ENCODE assay signal across 20 mouse cellular contexts in the genomic region with DNA sequence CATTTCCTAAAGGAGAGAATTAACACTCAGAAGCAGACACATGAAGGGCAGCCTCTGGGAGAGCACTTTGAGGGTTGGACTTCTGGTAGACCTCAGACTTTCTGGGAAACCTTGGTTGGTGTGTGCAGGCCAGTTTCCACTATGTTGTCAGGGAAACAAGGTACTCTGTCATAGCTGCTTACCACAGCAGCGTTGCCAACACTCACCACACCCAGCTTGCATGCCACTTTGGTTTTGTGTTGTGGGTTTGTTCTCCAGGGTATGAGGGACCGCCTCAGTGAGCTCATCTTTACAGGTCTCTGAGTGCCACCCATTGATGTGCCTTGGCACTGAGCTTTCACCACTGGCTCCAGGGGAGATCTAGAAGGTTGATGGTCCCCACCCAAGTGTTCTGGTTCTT.
DNase-seq lines count a peak whose midpoint lies in the region; ATAC-seq and TF ChIP-seq lines count a peak whose summit lies in the region.
"Had no signal": no experiment of that assay in that cellular context is flagged by ENCODE, and none has a peak within 500 bp of the region (broad histone marks: within the 10 kb centered on the region; RNA-seq: fewer than 3 reads in every experiment).

No protein-coding gene starts in this region.

- peak; percentile 2 for DNase-seq in kidney, adult 2 months
- DNase-seq in kidney, postnatal 10 days, result no peak
- peak; percentile 20 for DNase-seq in 3134 (ENCODE audit: extremely low read depth, insufficient read length, low spot score)
- peak; percentile 83 for DNase-seq in T-cell, adult 2 months (ENCODE audit: low spot score)
- no peak for DNase-seq in forebrain, embryonic 14.5 days (ENCODE audit: low spot score)
- no peak for DNase-seq in hindbrain, embryonic 14.5 days (ENCODE audit: low spot score)
- DNase-seq: adrenal gland, postnatal 10 days; cerebellum, adult 11-12 months; gastrocnemius, postnatal 10 days; heart, adult 18-20 months; kidney, adult 8-10 months; kidney, postnatal 4 days; liver, postnatal 0 days; right cerebral cortex, postnatal 14 days had no signal

- H3K9me3 ChIP-seq in forebrain, embryonic 14.5 days (replicated peaks; ENCODE audit: control insufficient read depth, low read length), result no peaks in the 10 kb centered on the region
- no peaks in the 10 kb centered on the region for H3K9me3 ChIP-seq in midbrain, embryonic 16.5 days (replicated peaks; ENCODE audit: control insufficient read depth, low read length, poor library complexity, severe bottlenecking)
- no peaks in the 10 kb centered on the region for H3K9me3 ChIP-seq in hindbrain, embryonic 14.5 days (ENCODE audit: control insufficient read depth, low read length)
- H3K9me3 ChIP-seq: midbrain, embryonic 15.5 days; neural tube, embryonic 12.5 days had no signal

- no peak overlapping the region for H3K27ac ChIP-seq in kidney, adult 2 months (ENCODE audit: insufficient read depth, low read depth, low read length)
- H3K27ac ChIP-seq in forebrain, embryonic 14.5 days (ENCODE audit: low read depth, low read length), result no peak overlapping the region
- H3K27ac ChIP-seq in midbrain, embryonic 16.5 days (ENCODE audit: low read length), result no peak overlapping the region
- H3K27ac ChIP-seq in hindbrain, embryonic 14.5 days, result no peak overlapping the region
- H3K27ac ChIP-seq: embryonic facial prominence, embryonic 12.5 days; macrophage; midbrain, embryonic 15.5 days; neural tube, embryonic 12.5 days had no signal

- no peak overlapping the region for H3K9ac ChIP-seq in forebrain, embryonic 14.5 days (ENCODE audit: low read length)
- no peak overlapping the region for H3K9ac ChIP-seq in midbrain, embryonic 16.5 days (ENCODE audit: low read depth, low read length)
- H3K9ac ChIP-seq in hindbrain, embryonic 14.5 days, result no peak overlapping the region
- H3K9ac ChIP-seq: embryonic facial prominence, embryonic 12.5 days; liver, postnatal 0 days; midbrain, embryonic 15.5 days; neural tube, embryonic 12.5 days had no signal

- WGBS in kidney, adult 2 months, result 73% methylated on average over 2 of the region's 2 CpGs
- 68% methylated on average over 2 of the region's 2 CpGs for WGBS in forebrain, embryonic 14.5 days
- WGBS in midbrain, embryonic 16.5 days, result 84% methylated on average over 2 of the region's 2 CpGs
- WGBS in hindbrain, embryonic 14.5 days, result 78% methylated on average over 2 of the region's 2 CpGs

- peak; percentile 91 for ATAC-seq in monocyte, adult 5-6 weeks (replicated peaks; ENCODE audit: insufficient number of reproducible peaks, low FRiP score, low TSS enrichment, poor library complexity, severe bottlenecking)
- no peak for ATAC-seq in forebrain, embryonic 14.5 days
- ATAC-seq in midbrain, embryonic 16.5 days, result no peak
- no peak for ATAC-seq in hindbrain, embryonic 14.5 days (ENCODE audit: low FRiP score)
- ATAC-seq: liver, postnatal 0 days; midbrain, embryonic 15.5 days had no signal

- H3K27me3 ChIP-seq in kidney, adult 2 months (replicated peaks; ENCODE audit: control insufficient read depth, insufficient read depth, low read length), result no peaks in the 10 kb centered on the region
- no peaks in the 10 kb centered on the region for H3K27me3 ChIP-seq in forebrain, embryonic 14.5 days (replicated peaks; ENCODE audit: control insufficient read depth, insufficient read depth, low read length)
- H3K27me3 ChIP-seq in midbrain, embryonic 16.5 days (ENCODE audit: control insufficient read depth, insufficient read depth, low read depth, low read length), result no peaks in the 10 kb centered on the region
- H3K27me3 ChIP-seq in hindbrain, embryonic 14.5 days (ENCODE audit: control insufficient read depth, insufficient read depth, low read length), result no peaks in the 10 kb centered on the region
- H3K27me3 ChIP-seq: embryonic facial prominence, embryonic 12.5 days; midbrain, embryonic 15.5 days; neural tube, embryonic 12.5 days had no signal

- H3K36me3 ChIP-seq in kidney, adult 2 months (ENCODE audit: control insufficient read depth, insufficient read depth, low read length), result no peaks in the 10 kb centered on the region
- no peaks in the 10 kb centered on the region for H3K36me3 ChIP-seq in forebrain, embryonic 14.5 days (ENCODE audit: control insufficient read depth, insufficient read depth, low read length)
- H3K36me3 ChIP-seq in midbrain, embryonic 16.5 days (ENCODE audit: control insufficient read depth, insufficient read depth, low read length), result no peaks in the 10 kb centered on the region
- no peaks in the 10 kb centered on the region for H3K36me3 ChIP-seq in hindbrain, embryonic 14.5 days (replicated peaks; ENCODE audit: control insufficient read depth, insufficient read depth)
- H3K36me3 ChIP-seq: embryonic facial prominence, embryonic 12.5 days; midbrain, embryonic 15.5 days; neural tube, embryonic 12.5 days had no signal

- no peak overlapping the region for H3K4me3 ChIP-seq in kidney, adult 2 months (ENCODE audit: insufficient read depth, low read depth, low read length)
- H3K4me3 ChIP-seq in forebrain, embryonic 14.5 days (ENCODE audit: low read depth, low read length), result no peak overlapping the region
- H3K4me3 ChIP-seq in midbrain, embryonic 16.5 days (ENCODE audit: low read depth, low read length), result no peak overlapping the region
- H3K4me3 ChIP-seq in hindbrain, embryonic 14.5 days (replicated peaks; ENCODE audit: low read length), result no peak overlapping the region
- H3K4me3 ChIP-seq: embryonic facial prominence, embryonic 12.5 days; midbrain, embryonic 15.5 days; neural tube, embryonic 12.5 days had no signal

- no peak overlapping the region for H3K4me2 ChIP-seq in forebrain, embryonic 14.5 days (ENCODE audit: low read length)
- H3K4me2 ChIP-seq in midbrain, embryonic 16.5 days (ENCODE audit: low read length), result no peak overlapping the region
- no peak overlapping the region for H3K4me2 ChIP-seq in hindbrain, embryonic 14.5 days (replicated peaks)
- H3K4me2 ChIP-seq: embryonic facial prominence, embryonic 12.5 days; midbrain, embryonic 15.5 days; neural tube, embryonic 12.5 days had no signal

- no peak for TF ChIP-seq CTCF in kidney, adult 2 months (conservative IDR thresholded peaks at IDR 0.05; ENCODE audit: insufficient read depth, insufficient read length, low read depth, low read length)

- TF ChIP-seq POLR2A in kidney, adult 2 months (IDR thresholded peaks at IDR 0.05; ENCODE audit: low read depth, low read length), result no peak

- H3K4me1 ChIP-seq in kidney, adult 2 months (ENCODE audit: control insufficient read depth, insufficient read depth, low read length), result no peaks in the 10 kb centered on the region
- no peaks in the 10 kb centered on the region for H3K4me1 ChIP-seq in forebrain, embryonic 14.5 days (ENCODE audit: control insufficient read depth, insufficient read depth, low read length)
- no peaks in the 10 kb centered on the region for H3K4me1 ChIP-seq in midbrain, embryonic 16.5 days (ENCODE audit: control insufficient read depth, insufficient read depth, low read length)
- no peaks in the 10 kb centered on the region for H3K4me1 ChIP-seq in hindbrain, embryonic 14.5 days (replicated peaks; ENCODE audit: control insufficient read depth, insufficient read depth, low read length)
- H3K4me1 ChIP-seq: embryonic facial prominence, embryonic 12.5 days; midbrain, embryonic 15.5 days; neural tube, embryonic 12.5 days had no signal

Comparison
In these comparisons a context has a peak if more than half of its experiments do, and no peak if none do; other contexts are left out.
1. DNase-seq: peak in kidney, adult 2 months (single experiment), 3134 (single experiment) and T-cell, adult 2 months (single experiment); none in kidney, postnatal 10 days (single experiment), forebrain, embryonic 14.5 days (single experiment) and hindbrain, embryonic 14.5 days (single experiment).